Mouse (Mus musculus) forebrain, embryonic 13.5 days (tissue): ENCODE measurements around the gene Vars2. TPM values are rescaled to one million over a fixed set of nuclear protein-coding genes. Genes with fewer than 3 reads are reported as not detected.

Source experiments
- ATAC-seq: fragments of 200-750 bp; cut with Nextera tagmentation; 2 replicates; pipeline ENCODE4 v1.8.0; 2017
- H3K27ac ChIP-seq: fragments of 300-500 bp; sonication (generic); 2 replicates; pipeline ENCODE4 v1.5.1; 2015; ENCODE audit warnings: inconsistent platforms, mild to moderate bottlenecking, moderate library complexity
- H3K27me3 ChIP-seq: fragments of 300-500 bp; sonication (generic); 2 replicates; pipeline ENCODE4 v1.6.1; 2015; ENCODE audit warnings: mild to moderate bottlenecking, inconsistent platforms
- H3K36me3 ChIP-seq: fragments of 300-500 bp; sonication (generic); 2 replicates; pipeline ENCODE4 v1.6.1; 2015; ENCODE audit warnings: mild to moderate bottlenecking, inconsistent platforms; ENCODE audit not compliant: poor library complexity, severe bottlenecking
- H3K4me1 ChIP-seq: fragments of 300-500 bp; sonication (generic); 2 replicates; pipeline ENCODE4 v1.6.1; 2015; ENCODE audit warnings: inconsistent platforms
- H3K4me2 ChIP-seq: fragments of 300-500 bp; sonication (generic); 2 replicates; pipeline ENCODE4 v1.6.1; 2015; ENCODE audit warnings: inconsistent platforms, mild to moderate bottlenecking, moderate library complexity
- H3K4me3 ChIP-seq: fragments of 300-500 bp; sonication (generic); 2 replicates; pipeline ENCODE4 v1.5.1; 2015; ENCODE audit warnings: mild to moderate bottlenecking, inconsistent platforms
- H3K9ac ChIP-seq: fragments of 300-500 bp; sonication (generic); 2 replicates; pipeline ENCODE4 v1.6.1; 2015; ENCODE audit warnings: mild to moderate bottlenecking, inconsistent platforms
- H3K9me3 ChIP-seq: fragments of 300-500 bp; sonication (generic); replicated peaks from 2 replicates; pipeline ENCODE4 v1.6.1; 2016; ENCODE audit warnings: inconsistent platforms
- WGBS: fragments of 180-500 bp; shearing (Covaris S2); methylation state at CpG from one replicate; pipeline ENCODE4 v1.1.7; 2015; 5-methylcytosine and 5-hydroxymethylcytosine counted together
- polyA plus RNA-seq: library from polyadenylated mRNA; unstranded; fragments of >200 nt; fragmentation: Nextera tagmentation; extraction: Ambion mirVana; gene quantifications from 2 replicates; pipeline ENCODE4 v1.2.1, GENCODE M21; 2015

Vars2 gene
- polyA plus RNA-seq, 1 experiment from 2014 or later, result 12.7 TPM

DNA sequence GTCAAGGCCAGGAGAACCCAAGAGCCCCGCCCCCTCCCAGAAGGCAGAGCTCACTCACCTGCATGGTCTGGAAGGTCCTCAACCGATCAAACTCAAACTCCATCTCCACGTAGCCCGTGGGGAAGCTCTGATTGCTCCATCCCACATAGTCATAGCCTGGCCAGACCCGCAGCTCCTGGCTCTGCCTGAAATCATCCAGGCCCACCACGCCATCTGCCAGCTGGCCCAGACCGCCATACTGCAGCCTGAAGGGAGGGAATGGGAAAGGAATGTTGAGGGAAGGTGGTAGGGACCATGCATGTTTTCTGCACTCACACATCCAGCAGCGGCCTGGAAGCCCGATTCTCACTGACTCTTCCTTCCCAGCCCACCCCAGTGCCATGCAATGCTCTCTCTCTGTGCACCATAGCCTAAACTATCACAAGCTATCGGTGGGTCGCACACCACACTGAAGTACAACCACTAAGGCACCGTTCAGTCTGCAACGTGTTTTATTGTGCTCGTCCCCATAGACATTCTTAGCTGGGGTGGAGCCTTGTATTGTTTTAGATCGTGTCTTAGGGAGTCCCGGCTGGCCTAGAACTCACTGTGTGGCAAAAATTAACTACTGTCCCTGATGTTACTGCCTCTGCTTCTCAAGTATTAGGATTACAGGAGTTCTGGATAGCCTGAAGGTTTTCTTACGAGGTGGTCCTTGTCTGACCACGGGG is 22.7 kb upstream of the Vars2 start:
- Histone ChIP-seq H3K4me1 (peaks cover 11% of the 10 kb centered on the region; the same call in 1 of the 2 replicates), H3K4me3 (no peak overlapping the region), H3K4me2 (no peak overlapping the region), H3K9ac (no peak overlapping the region), H3K9me3 (no peaks in the 10 kb centered on the region), H3K27me3 (no peaks in the 10 kb centered on the region), H3K27ac (no peak overlapping the region), H3K36me3 (peaks cover 93% of the 10 kb centered on the region)
- ATAC-seq, result no peak
- WGBS, result 92% methylated on average over 18 of the region's 18 CpGs

DNA sequence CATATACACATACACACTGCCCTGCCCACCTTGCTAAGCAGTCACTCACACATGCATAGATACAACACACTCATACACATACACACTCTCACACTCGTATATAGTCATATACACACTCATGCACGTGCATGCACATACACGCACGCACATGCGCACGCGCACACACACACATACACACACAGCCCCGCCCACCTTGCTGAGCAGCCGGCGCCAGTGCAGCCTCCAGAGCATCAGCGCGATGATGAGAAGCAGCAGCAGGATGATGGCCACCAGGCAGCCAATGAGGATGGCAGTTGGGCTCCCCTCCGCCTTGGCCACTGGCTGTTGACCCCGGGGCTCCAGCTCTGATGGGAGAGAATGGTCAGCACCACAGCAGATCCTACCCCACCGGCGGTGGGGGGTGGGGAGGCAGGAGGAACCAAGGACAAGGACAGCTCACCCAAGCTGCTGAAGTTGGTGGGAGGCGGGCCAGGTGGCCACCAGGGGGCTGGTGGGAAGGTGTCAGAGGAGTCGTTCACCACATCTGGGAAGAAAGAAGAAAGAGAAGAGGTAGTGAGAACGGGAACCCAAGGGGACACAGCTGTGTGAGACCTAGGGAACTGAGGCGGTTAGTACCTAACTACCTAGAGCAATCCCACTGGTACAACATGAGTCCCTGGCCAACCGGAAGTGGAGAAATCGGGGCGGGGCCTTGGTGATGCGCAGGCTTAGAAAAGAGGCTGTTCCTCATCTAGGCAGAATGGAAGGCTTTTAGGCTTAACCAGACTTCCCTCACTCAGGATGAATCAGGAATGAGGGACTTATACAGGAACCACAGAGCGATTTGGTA is 21.2 kb upstream of the Vars2 start:
- no peak overlapping the region for H3K4me2 ChIP-seq
- peaks cover 12% of the 10 kb centered on the region; the same call in 1 of the 2 replicates for H3K4me1 ChIP-seq
- H3K4me3 ChIP-seq, result no peak overlapping the region
- 90% methylated on average over 25 of the region's 25 CpGs for WGBS
- no peak overlapping the region for H3K27ac ChIP-seq
- no peak overlapping the region for H3K9ac ChIP-seq
- H3K27me3 ChIP-seq, result no peaks in the 10 kb centered on the region
- ATAC-seq, result no peak
- H3K36me3 ChIP-seq, result peaks cover 100% of the 10 kb centered on the region
- no peaks in the 10 kb centered on the region for H3K9me3 ChIP-seq

DNA sequence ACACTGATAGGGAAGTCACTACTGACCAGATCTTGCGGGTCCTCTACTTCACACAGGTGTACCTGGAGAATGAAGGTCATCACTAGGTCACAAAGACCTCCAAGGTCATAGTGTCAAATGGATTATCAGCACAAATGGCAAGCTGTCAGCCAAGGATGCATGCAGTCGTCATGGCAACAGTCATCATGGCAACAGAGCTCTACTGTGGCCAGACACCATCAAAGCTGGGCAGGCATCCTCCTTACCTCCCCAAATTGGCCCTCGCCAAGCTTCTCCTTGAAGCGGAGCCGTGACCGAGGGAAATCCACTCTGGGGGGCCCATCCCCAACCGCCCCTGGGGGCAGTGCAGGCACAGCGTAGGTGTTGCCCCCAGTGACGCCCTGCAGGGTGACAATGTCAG is 17.7 kb upstream of the Vars2 start:
- WGBS, result 73% methylated on average over 9 of the region's 9 CpGs
- ATAC-seq, result no peak
- Histone ChIP-seq H3K4me2 (no peak overlapping the region), H3K4me3 (no peak overlapping the region), H3K4me1 (peaks cover 12% of the 10 kb centered on the region; the same call in 1 of the 2 replicates), H3K27ac (peak overlapping the region; percentile 51; the same call in 1 of the 2 replicates), H3K36me3 (peaks cover 100% of the 10 kb centered on the region), H3K9me3 (no peaks in the 10 kb centered on the region), H3K27me3 (no peaks in the 10 kb centered on the region), H3K9ac (0 out of 2 replicates have a peak overlapping the region, but pooled peaks have one; percentile 31)

DNA sequence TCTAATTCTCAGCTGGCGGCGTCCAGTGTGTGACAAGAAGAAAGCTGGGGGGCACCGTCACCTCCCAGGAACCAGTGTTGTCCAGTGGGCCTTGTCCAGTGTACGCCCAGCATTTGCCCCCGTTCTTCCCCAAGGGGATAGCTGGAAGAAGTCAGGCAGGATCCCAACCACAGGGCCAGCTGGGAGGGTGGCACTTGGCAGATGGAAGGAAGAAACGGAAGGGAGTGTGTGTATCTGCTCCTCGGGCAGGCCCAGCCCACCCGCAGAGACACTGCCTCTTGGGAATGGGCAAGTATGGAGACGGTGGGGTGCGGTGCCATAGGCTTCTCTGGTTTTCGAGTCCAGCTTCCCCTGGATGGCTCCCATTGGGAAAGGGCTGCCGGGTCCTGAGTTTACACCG is 14.6 kb upstream of the Vars2 start:
- H3K4me2 ChIP-seq, result no peak overlapping the region
- ATAC-seq, result no peak
- H3K4me3 ChIP-seq, result no peak overlapping the region
- H3K27me3 ChIP-seq, result no peaks in the 10 kb centered on the region
- H3K9me3 ChIP-seq, result no peaks in the 10 kb centered on the region
- H3K36me3 ChIP-seq, result peaks cover 77% of the 10 kb centered on the region
- H3K27ac ChIP-seq, result no peak overlapping the region; the same call in 1 of the 2 replicates
- no peak overlapping the region for H3K9ac ChIP-seq
- peaks cover 12% of the 10 kb centered on the region; the same call in 1 of the 2 replicates for H3K4me1 ChIP-seq
- WGBS, result 87% methylated on average over 13 of the region's 13 CpGs

DNA sequence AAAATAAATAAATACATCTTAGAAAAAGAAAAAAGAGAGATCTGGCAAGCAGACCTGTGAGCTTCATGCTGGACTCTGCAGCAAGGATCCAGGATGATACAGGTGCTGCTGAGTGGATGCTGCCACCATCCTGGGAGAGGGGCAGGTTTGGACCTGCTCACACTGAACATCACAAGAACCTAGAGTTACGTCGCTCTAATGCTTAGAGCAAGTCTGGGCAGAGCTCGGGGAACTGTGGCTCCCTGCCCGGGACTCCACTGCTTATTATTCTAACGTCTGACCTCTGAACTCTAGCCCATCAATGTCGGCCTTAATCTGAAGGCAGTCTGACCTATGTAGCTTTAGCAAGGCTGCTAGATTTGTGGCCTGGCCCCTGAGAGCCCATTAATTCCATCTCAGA is 13.2 kb upstream of the Vars2 start:
- ATAC-seq, result no peak
- no peaks in the 10 kb centered on the region for H3K9me3 ChIP-seq
- no peak overlapping the region for H3K4me2 ChIP-seq
- 62% methylated on average over 6 of the region's 6 CpGs for WGBS
- H3K27me3 ChIP-seq, result no peaks in the 10 kb centered on the region
- H3K27ac ChIP-seq, result no peak overlapping the region
- no peak overlapping the region for H3K4me3 ChIP-seq
- peaks cover 63% of the 10 kb centered on the region for H3K36me3 ChIP-seq
- H3K9ac ChIP-seq, result no peak overlapping the region
- H3K4me1 ChIP-seq, result peaks cover 5% of the 10 kb centered on the region; the same call in 1 of the 2 replicates

DNA sequence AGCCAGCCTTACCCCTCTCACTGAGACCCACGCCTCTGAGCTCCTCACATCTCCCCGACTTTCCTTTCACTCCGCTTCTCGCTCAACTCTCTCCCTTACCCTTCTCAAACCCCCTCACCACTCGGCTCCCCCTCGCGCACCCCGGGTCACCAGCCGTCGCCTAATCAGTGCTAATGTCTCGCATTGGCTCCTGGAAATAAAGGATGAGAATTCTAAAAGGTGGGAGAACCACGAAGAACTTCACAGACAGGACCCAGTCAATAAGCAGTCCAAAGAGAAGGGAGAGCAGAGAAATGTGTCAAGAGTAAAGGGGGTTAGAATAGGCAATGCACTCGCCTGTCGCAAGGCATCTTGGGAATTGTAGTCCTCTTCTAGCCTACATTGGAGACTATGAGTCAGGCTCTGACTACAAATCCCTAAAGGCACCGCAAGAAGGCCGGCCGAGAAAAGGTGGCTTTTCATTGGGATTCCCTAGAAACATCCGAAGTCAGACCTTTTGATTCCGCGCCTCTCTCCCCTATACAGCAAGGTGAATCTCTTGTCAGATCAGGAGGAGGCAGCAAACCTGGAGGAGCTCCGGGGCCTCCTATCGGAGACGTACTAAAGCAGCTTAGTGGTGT is 6.1 kb upstream of the Vars2 start, which contains the start of gene Gtf2h4:
TSS of gene Gtf2h4 (minus strand) at position 324 of the 620 bp plus-strand sequence.
- H3K4me2 ChIP-seq, result peak within 1 kb of the TSS; percentile 79
- peaks cover 16% of the 10 kb centered on the region; the same call in 1 of the 2 replicates for H3K36me3 ChIP-seq
- H3K27me3 ChIP-seq, result no peaks in the 10 kb centered on the region
- H3K9ac ChIP-seq, result peak within 1 kb of the TSS; percentile 82
- peak; percentile 99 for ATAC-seq
- peak within 1 kb of the TSS; percentile 66 for H3K4me3 ChIP-seq
- 2% methylated on average over 23 of the region's 23 CpGs for WGBS
- H3K4me1 ChIP-seq, result peaks cover 9% of the 10 kb centered on the region
- H3K9me3 ChIP-seq, result no peaks in the 10 kb centered on the region
- 0 out of 2 replicates have a peak within 1 kb of the TSS, but pooled peaks have one; percentile 35 for H3K27ac ChIP-seq

DNA sequence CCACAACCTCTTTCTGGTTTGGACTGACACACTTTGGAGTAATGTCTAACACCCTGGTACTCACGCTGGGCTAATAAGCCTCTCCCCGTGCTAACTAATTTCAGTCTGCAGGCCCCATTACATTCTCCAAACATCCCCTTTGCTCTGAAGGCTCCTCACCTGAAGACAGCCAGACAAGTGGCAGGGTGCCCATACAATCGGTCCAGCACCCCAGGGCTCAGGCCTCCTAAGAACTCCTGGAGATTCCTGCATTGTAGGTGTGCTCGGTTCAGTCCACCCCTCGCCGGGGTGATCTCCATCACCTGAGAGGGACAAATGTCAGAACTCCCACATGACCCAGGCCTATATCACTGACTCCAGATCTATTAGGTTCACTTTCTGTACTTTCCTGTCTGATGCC is 5.1 kb upstream of the Vars2 start:
- H3K9ac ChIP-seq, result no peak overlapping the region
- H3K27me3 ChIP-seq, result no peaks in the 10 kb centered on the region
- H3K4me3 ChIP-seq, result peak overlapping the region; percentile 66; the same call in 1 of the 2 replicates
- peaks cover 16% of the 10 kb centered on the region for H3K4me1 ChIP-seq
- ATAC-seq, result no peak
- no peaks in the 10 kb centered on the region for H3K9me3 ChIP-seq
- H3K4me2 ChIP-seq, result peak overlapping the region; percentile 79
- peaks cover 16% of the 10 kb centered on the region; the same call in 1 of the 2 replicates for H3K36me3 ChIP-seq
- 93% methylated on average over 6 of the region's 6 CpGs for WGBS
- H3K27ac ChIP-seq, result no peak overlapping the region

DNA sequence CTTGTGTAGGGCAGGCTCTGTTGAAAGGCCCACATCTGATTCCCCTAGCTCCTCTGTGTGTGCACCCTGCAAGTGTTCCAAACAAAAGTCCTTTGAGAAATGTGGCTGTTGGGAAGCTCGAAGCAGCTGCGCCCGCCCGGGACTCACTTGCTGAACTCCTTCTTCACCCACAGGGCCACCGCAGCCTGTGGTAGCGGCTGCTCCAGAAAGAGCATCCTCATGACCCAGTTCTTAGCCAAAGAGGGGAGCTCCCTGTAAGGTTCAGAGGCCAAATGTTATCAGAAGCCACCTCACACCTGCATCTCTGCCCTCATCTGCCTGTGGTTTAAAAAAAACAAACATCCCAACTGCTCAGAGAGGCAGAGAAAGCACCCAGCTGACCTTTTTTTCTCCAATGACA is 4.5 kb upstream of the Vars2 start:
- Histone ChIP-seq H3K9ac (no peak overlapping the region), H3K9me3 (no peaks in the 10 kb centered on the region), H3K36me3 (peaks cover 16% of the 10 kb centered on the region; the same call in 1 of the 2 replicates), H3K4me1 (peaks cover 18% of the 10 kb centered on the region), H3K27me3 (no peaks in the 10 kb centered on the region), H3K4me2 (no peak overlapping the region), H3K27ac (no peak overlapping the region), H3K4me3 (no peak overlapping the region)
- 89% methylated on average over 6 of the region's 6 CpGs for WGBS
- ATAC-seq, result no peak

DNA sequence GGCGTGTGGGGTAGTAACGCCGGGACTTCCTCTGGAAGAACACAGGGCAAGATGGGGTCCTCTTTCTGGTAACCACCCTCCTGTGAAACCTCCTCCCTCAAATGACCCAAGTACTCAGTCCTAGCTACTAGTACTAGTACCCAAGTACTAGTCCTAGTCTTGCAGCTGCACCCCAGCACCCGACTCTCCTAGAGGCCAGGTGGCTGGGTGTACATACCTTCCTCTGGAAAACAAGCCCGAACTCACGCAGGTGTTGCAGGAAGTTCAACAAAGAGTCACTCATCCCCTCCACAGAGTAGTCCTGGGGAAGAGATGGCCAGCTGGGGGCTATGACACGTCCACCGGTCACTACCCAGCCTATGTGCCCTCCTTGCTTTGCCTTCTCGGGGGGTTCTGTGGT is 2.3 kb upstream of the Vars2 start:
- ATAC-seq, result no peak
- WGBS, result 92% methylated on average over 9 of the region's 9 CpGs
- Histone ChIP-seq H3K4me1 (peaks cover 29% of the 10 kb centered on the region), H3K27me3 (no peaks in the 10 kb centered on the region), H3K36me3 (peaks cover 24% of the 10 kb centered on the region; the same call in 1 of the 2 replicates), H3K4me3 (no peak overlapping the region), H3K27ac (no peak overlapping the region), H3K9ac (no peak overlapping the region), H3K9me3 (no peaks in the 10 kb centered on the region), H3K4me2 (no peak overlapping the region)

DNA sequence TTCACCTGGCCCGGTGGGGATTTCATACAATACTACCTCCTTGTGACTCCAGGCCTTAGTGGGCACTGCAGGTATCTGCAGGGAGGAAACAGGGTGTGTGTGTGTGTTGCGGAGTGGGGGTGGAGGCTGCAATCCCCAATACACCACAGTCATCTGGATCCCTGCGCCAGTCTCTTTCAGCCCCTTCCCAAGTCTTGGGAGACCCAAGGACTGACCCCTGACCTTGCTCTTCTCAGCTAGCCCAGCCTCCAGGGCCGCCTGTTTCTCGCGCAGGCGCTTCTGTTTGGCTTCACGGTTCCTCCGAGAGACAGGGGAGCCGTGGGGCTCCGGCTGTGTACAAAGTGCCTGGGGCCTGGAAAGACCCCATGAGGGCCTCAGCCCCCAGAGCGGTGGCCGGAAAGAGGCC is 538 bp downstream of the Vars2 start:
- peak overlapping the region; percentile 86 for H3K9ac ChIP-seq
- H3K4me3 ChIP-seq, result peak overlapping the region; percentile 55
- 5% methylated on average over 13 of the region's 13 CpGs for WGBS
- peak overlapping the region; percentile 96 for H3K4me2 ChIP-seq
- no peaks in the 10 kb centered on the region for H3K9me3 ChIP-seq
- H3K4me1 ChIP-seq, result peaks cover 20% of the 10 kb centered on the region
- peak overlapping the region; percentile 46 for H3K27ac ChIP-seq
- peak; percentile 59 for ATAC-seq
- H3K27me3 ChIP-seq, result no peaks in the 10 kb centered on the region
- H3K36me3 ChIP-seq, result peaks cover 46% of the 10 kb centered on the region

DNA sequence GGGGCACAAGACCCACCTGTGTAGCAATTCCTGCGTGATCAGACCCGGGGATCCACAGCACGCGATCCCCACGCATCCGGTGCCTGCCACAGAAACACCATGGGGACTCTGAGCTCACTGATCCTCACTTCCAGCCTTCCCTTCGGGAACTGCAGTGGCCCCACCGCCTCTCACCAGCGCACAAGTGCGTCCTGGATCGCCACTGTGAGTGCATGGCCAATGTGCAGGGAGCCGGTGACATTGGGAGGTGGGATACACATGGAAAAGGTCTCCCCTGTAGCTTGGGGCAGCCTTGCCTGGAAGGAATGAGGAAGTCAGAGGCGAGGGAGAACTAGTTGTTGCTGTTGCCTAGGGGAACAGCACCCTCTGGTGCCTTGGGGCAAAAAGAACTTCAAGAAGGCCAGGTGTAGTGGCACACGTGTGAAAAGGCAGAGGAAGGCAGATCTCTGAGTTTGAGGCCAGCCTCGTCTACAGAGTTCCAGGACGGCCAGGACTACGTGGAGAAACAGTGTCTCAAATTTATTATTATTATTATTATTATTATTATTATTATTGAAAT is 1.4 kb downstream of the Vars2 start:
- Histone ChIP-seq H3K4me3 (no peak overlapping the region), H3K27me3 (no peaks in the 10 kb centered on the region), H3K4me2 (peak overlapping the region; percentile 96), H3K27ac (no peak overlapping the region), H3K4me1 (peaks cover 20% of the 10 kb centered on the region), H3K36me3 (peaks cover 54% of the 10 kb centered on the region), H3K9me3 (no peaks in the 10 kb centered on the region), H3K9ac (peak overlapping the region; percentile 86; the same call in 1 of the 2 replicates)
- ATAC-seq, result no peak
- 79% methylated on average over 17 of the region's 17 CpGs for WGBS
